Comparison of ENCODE assay signal across 33 mouse cellular contexts in genomic region chr17:56348128-56348527, GRCm38 (mm10). TPM values are rescaled to one million over a fixed set of nuclear protein-coding genes. Genes with fewer than 3 reads are reported as not detected.
DNase-seq lines count a peak whose midpoint lies in the region; ATAC-seq and TF ChIP-seq lines count a peak whose summit lies in the region.
"Had no signal": no experiment of that assay in that cellular context is flagged by ENCODE, and none has a peak within 500 bp of the region (broad histone marks: within the 10 kb centered on the region; RNA-seq: fewer than 3 reads in every experiment).

No protein-coding gene starts in this region.

- H3K27ac ChIP-seq in heart, embryonic 13.5 days (replicated peaks): no peak overlapping the region
- H3K27ac ChIP-seq in heart, adult 2 months: no peak overlapping the region
- peak overlapping the region; percentile 72 for H3K27ac ChIP-seq in liver, embryonic 15.5 days (replicated peaks)
- H3K27ac ChIP-seq in stomach, postnatal 0 days (replicated peaks): no peak overlapping the region
- H3K27ac ChIP-seq: embryonic facial prominence, embryonic 13.5 days; hindbrain, embryonic 15.5 days; kidney, embryonic 15.5 days; limb, embryonic 13.5 days; neural tube, embryonic 15.5 days had no signal

- no peak for TF ChIP-seq POLR2A in heart, adult 2 months (IDR thresholded peaks at IDR 0.05; ENCODE audit: insufficient read depth, low read depth, low read length)

- no peak for TF ChIP-seq EP300 in heart, adult 2 months (IDR thresholded peaks at IDR 0.05; ENCODE audit: insufficient read depth, low read depth, low read length)
- TF ChIP-seq EP300 in stomach, postnatal 0 days (optimal IDR thresholded peaks at IDR 0.05): no peak

- no peak overlapping the region for H3K4me3 ChIP-seq in heart, embryonic 13.5 days
- no peak overlapping the region for H3K4me3 ChIP-seq in heart, adult 2 months
- no peak overlapping the region for H3K4me3 ChIP-seq in liver, embryonic 15.5 days (replicated peaks)
- no peak overlapping the region for H3K4me3 ChIP-seq in stomach, postnatal 0 days (ENCODE audit: low read depth, low read length)
- H3K4me3 ChIP-seq: embryonic facial prominence, embryonic 13.5 days; hindbrain, embryonic 15.5 days; kidney, embryonic 15.5 days; limb, embryonic 13.5 days; midbrain, embryonic 12.5 days; neural tube, embryonic 15.5 days had no signal

- no peak for DNase-seq in heart, adult 2 months
- DNase-seq in c-Kit-positive CD71-positive TER-119-negative erythroid progenitor cells, embryonic 14.5 days (ENCODE audit: low read depth): peak; percentile 54
- no peak for DNase-seq in kidney, adult 11 months
- no peak for DNase-seq in stomach, postnatal 0 days (ENCODE audit: low spot score)
- no peak for DNase-seq in layer of hippocampus, adult 8-10 months (ENCODE audit: low spot score in 2 of 2)
- DNase-seq: cerebellum, adult 18-20 months; cerebellum, postnatal 36 days; embryo, embryonic 11 days; forebrain, postnatal 0 days; gastrocnemius, postnatal 36 days; kidney, postnatal 36 days; lung, embryonic 14.5 days; lung, postnatal 36 days had no signal

- peak overlapping the region; percentile 40; the same call in 1 of the 2 replicates for H3K9ac ChIP-seq in heart, embryonic 13.5 days
- H3K9ac ChIP-seq in heart, adult 2 months (ENCODE audit: low read depth, low read length): no peak overlapping the region
- H3K9ac ChIP-seq in liver, embryonic 15.5 days: no peak overlapping the region
- no peak overlapping the region for H3K9ac ChIP-seq in stomach, postnatal 0 days (ENCODE audit: low read length)
- H3K9ac ChIP-seq: embryonic facial prominence, embryonic 13.5 days; forebrain, postnatal 0 days; hindbrain, embryonic 15.5 days; kidney, embryonic 15.5 days; limb, embryonic 13.5 days; lung, embryonic 14.5 days; neural tube, embryonic 15.5 days had no signal

- WGBS in heart, embryonic 13.5 days: 68% methylated on average over 4 of the region's 4 CpGs
- WGBS in heart, adult 2 months: 69% methylated on average over 4 of the region's 4 CpGs
- WGBS in liver, embryonic 15.5 days (ENCODE audit: insufficient replicate concordance): 44% methylated on average over 4 of the region's 4 CpGs
- WGBS in stomach, postnatal 0 days: 65% methylated on average over 4 of the region's 4 CpGs

- peaks cover 4% of the 10 kb centered on the region for H3K79me2 ChIP-seq in heart, adult 2 months (replicated peaks; ENCODE audit: control insufficient read depth, insufficient read depth, low read length)

- no peaks in the 10 kb centered on the region for H3K9me3 ChIP-seq in heart, embryonic 13.5 days
- H3K9me3 ChIP-seq in liver, embryonic 15.5 days (replicated peaks): no peaks in the 10 kb centered on the region
- no peaks in the 10 kb centered on the region for H3K9me3 ChIP-seq in stomach, postnatal 0 days (ENCODE audit: control insufficient read depth, low read length)
- H3K9me3 ChIP-seq: embryonic facial prominence, embryonic 13.5 days; hindbrain, embryonic 15.5 days; kidney, embryonic 15.5 days; limb, embryonic 13.5 days; midbrain, embryonic 12.5 days; neural tube, embryonic 15.5 days had no signal

- no peak for ATAC-seq in heart, embryonic 13.5 days (ENCODE audit: extremely low read depth, insufficient number of reproducible peaks, low FRiP score, low TSS enrichment)
- peak; percentile 26 for ATAC-seq in erythroid progenitor cell, adult 5-6 weeks (replicated peaks; ENCODE audit: low FRiP score, poor library complexity, severe bottlenecking)
- peak; percentile 74 for ATAC-seq in liver, embryonic 15.5 days (ENCODE audit: insufficient read depth)
- ATAC-seq in stomach, postnatal 0 days (ENCODE audit: low FRiP score, low TSS enrichment): no peak
- ATAC-seq: forebrain, postnatal 0 days; intestine, embryonic 16.5 days; Patski had no signal

- H3K27me3 ChIP-seq in heart, embryonic 13.5 days (replicated peaks): no peaks in the 10 kb centered on the region
- H3K27me3 ChIP-seq in heart, adult 2 months (ENCODE audit: control insufficient read depth, insufficient read depth, low read length): no peaks in the 10 kb centered on the region
- H3K27me3 ChIP-seq in liver, embryonic 15.5 days: no peaks in the 10 kb centered on the region
- no peaks in the 10 kb centered on the region for H3K27me3 ChIP-seq in stomach, postnatal 0 days (ENCODE audit: control insufficient read depth, insufficient read depth, low read length)
- H3K27me3 ChIP-seq: embryonic facial prominence, embryonic 13.5 days; hindbrain, embryonic 15.5 days; kidney, embryonic 15.5 days; limb, embryonic 13.5 days; midbrain, embryonic 12.5 days; neural tube, embryonic 15.5 days; Patski had no signal

- peaks cover 44% of the 10 kb centered on the region for H3K4me1 ChIP-seq in heart, embryonic 13.5 days
- H3K4me1 ChIP-seq in heart, adult 2 months (ENCODE audit: control insufficient read depth, insufficient read depth, low read length): no peaks in the 10 kb centered on the region
- H3K4me1 ChIP-seq in liver, embryonic 15.5 days (replicated peaks): peaks cover 64% of the 10 kb centered on the region
- no peaks in the 10 kb centered on the region for H3K4me1 ChIP-seq in stomach, postnatal 0 days (replicated peaks; ENCODE audit: control insufficient read depth, insufficient read depth)
- H3K4me1 ChIP-seq: embryonic facial prominence, embryonic 13.5 days; kidney, embryonic 15.5 days; limb, embryonic 13.5 days had no signal

- H3K4me2 ChIP-seq in heart, embryonic 13.5 days: no peak overlapping the region
- peak overlapping the region; percentile 40 for H3K4me2 ChIP-seq in liver, embryonic 15.5 days
- H3K4me2 ChIP-seq in stomach, postnatal 0 days (replicated peaks; ENCODE audit: low read depth): no peak overlapping the region
- H3K4me2 ChIP-seq: embryonic facial prominence, embryonic 13.5 days; hindbrain, embryonic 15.5 days; kidney, embryonic 15.5 days; limb, embryonic 13.5 days; lung, embryonic 14.5 days; midbrain, embryonic 12.5 days; neural tube, embryonic 15.5 days had no signal

- peaks cover 26% of the 10 kb centered on the region for H3K36me3 ChIP-seq in heart, embryonic 13.5 days
- H3K36me3 ChIP-seq in heart, adult 2 months (ENCODE audit: control insufficient read depth, insufficient read depth, low read length): no peaks in the 10 kb centered on the region
- H3K36me3 ChIP-seq in liver, embryonic 15.5 days (replicated peaks): peaks cover under 1% of the 10 kb centered on the region; the same call in 1 of the 2 replicates
- H3K36me3 ChIP-seq in stomach, postnatal 0 days (ENCODE audit: control insufficient read depth, insufficient read depth, low read length): 0 out of 2 replicates have a peak, but pooled peaks cover 6% of the 10 kb centered on the region

- TF ChIP-seq CTCF in heart, adult 2 months (IDR thresholded peaks at IDR 0.05): no peak
- no peak for TF ChIP-seq CTCF in stomach, postnatal 0 days (IDR thresholded peaks at IDR 0.05; ENCODE audit: low read depth)

- intact Hi-C loops in heart, adult 2 months (cut with DNase I): no loop called here

RNA-seq across cellular contexts. Expression of gene Kdm4b, which starts 22.3 kb away (rescaled TPM):
- polyA plus RNA-seq in heart, embryonic 13.5 days (2015; fragmentation: Nextera tagmentation; extraction: Ambion mirVana): 25.5 and 25.9 TPM in 2 replicates
- 10 to 100 TPM; 26.2 to 36.1 TPM for total RNA-seq in heart, adult 2 months (2021)
- 23.0 and 29.7 TPM in 2 replicates for polyA plus RNA-seq in heart, adult 2 months (2012; rRNA removed)
- total RNA-seq in erythroid progenitor cell, adult 5-6 weeks (2015; ENCODE audit: low replicate concordance): 3.4 and 18.0 TPM in 2 replicates
- total RNA-seq in erythroid progenitor cell, adult 5-6 weeks (2017; ENCODE audit: low replicate concordance): 3.4 and 8.5 TPM in 2 replicates
- 7.0 and 9.5 TPM in 2 replicates for polyA plus RNA-seq in liver, embryonic 15.5 days (2015; fragmentation: Nextera tagmentation; extraction: Ambion mirVana)
- polyA plus RNA-seq in stomach, postnatal 0 days (2015; fragmentation: Nextera tagmentation; extraction: Ambion mirVana): 13.5 and 15.0 TPM in 2 replicates
- total RNA-seq in layer of hippocampus, adult 8-10 months (2022): 10 to 100 TPM; 66.8 to 85.2 (median 76.9) TPM

RNA-seq across cellular contexts. Expression of gene Uhrf1, which starts 45.0 kb away (rescaled TPM):
- polyA plus RNA-seq in heart, embryonic 13.5 days (2015; fragmentation: Nextera tagmentation; extraction: Ambion mirVana): 70.7 and 74.7 TPM in 2 replicates
- total RNA-seq in heart, adult 2 months (2021): 1 to 10 TPM; 2.0 to 2.4 TPM
- polyA plus RNA-seq in heart, adult 2 months (2012; rRNA removed): 0.85 and 1.2 TPM in 2 replicates
- total RNA-seq in erythroid progenitor cell, adult 5-6 weeks (2015; ENCODE audit: low replicate concordance): 86.9 and 122 TPM in 2 replicates
- total RNA-seq in erythroid progenitor cell, adult 5-6 weeks (2017; ENCODE audit: low replicate concordance): 178 and 179 TPM in 2 replicates
- polyA plus RNA-seq in liver, embryonic 15.5 days (2015; fragmentation: Nextera tagmentation; extraction: Ambion mirVana): 96.8 and 109 TPM in 2 replicates
- polyA plus RNA-seq in stomach, postnatal 0 days (2015; fragmentation: Nextera tagmentation; extraction: Ambion mirVana): 18.4 and 19.5 TPM in 2 replicates
- total RNA-seq in layer of hippocampus, adult 8-10 months (2022): 1 to 10 TPM in 3 of 4 experiments, under 1 TPM in 1; 0.77 to 2.5 (median 1.6) TPM

RNA-seq across cellular contexts. Expression of gene Arrdc5, which starts 48.0 kb away (rescaled TPM):
- not detected in 2 replicates for polyA plus RNA-seq in heart, embryonic 13.5 days (2015; fragmentation: Nextera tagmentation; extraction: Ambion mirVana)
- not detected for total RNA-seq in heart, adult 2 months (2021)
- 0.32 TPM in 1 of 2 replicates, not detected in the other for polyA plus RNA-seq in heart, adult 2 months (2012; rRNA removed)
- total RNA-seq in erythroid progenitor cell, adult 5-6 weeks (2015; ENCODE audit: low replicate concordance): not detected in 2 replicates
- not detected in 2 replicates for total RNA-seq in erythroid progenitor cell, adult 5-6 weeks (2017; ENCODE audit: low replicate concordance)
- polyA plus RNA-seq in liver, embryonic 15.5 days (2015; fragmentation: Nextera tagmentation; extraction: Ambion mirVana): not detected in 2 replicates
- not detected in 2 replicates for polyA plus RNA-seq in stomach, postnatal 0 days (2015; fragmentation: Nextera tagmentation; extraction: Ambion mirVana)
- not detected for total RNA-seq in layer of hippocampus, adult 8-10 months (2022)
- total RNA-seq: adrenal gland, adult 18-20 months; adrenal gland, postnatal 4 days; ES-E14; forebrain, postnatal 0 days; gastrocnemius, adult 18-20 months; gastrocnemius, postnatal 36 days; left cerebral cortex, adult 18-20 months; left cerebral cortex, postnatal 25 days had no signal
- polyA plus RNA-seq: embryonic facial prominence, embryonic 13.5 days; forebrain, postnatal 0 days; heart, postnatal 0 days; hindbrain, embryonic 15.5 days; intestine, embryonic 16.5 days; kidney, embryonic 15.5 days; limb, embryonic 13.5 days; lung, embryonic 14.5 days; midbrain, embryonic 12.5 days; neural tube, embryonic 15.5 days; Patski; small intestine, adult 2 months; urinary bladder, adult 2 months had no signal

RNA-seq across cellular contexts. Expression of gene Plin3, which starts 55.5 kb away (rescaled TPM):
- 67.1 and 71.8 TPM in 2 replicates for polyA plus RNA-seq in heart, embryonic 13.5 days (2015; fragmentation: Nextera tagmentation; extraction: Ambion mirVana)
- 100 to 1,000 TPM; 160 to 221 TPM for total RNA-seq in heart, adult 2 months (2021)
- polyA plus RNA-seq in heart, adult 2 months (2012; rRNA removed): 65.6 and 66.2 TPM in 2 replicates
- total RNA-seq in erythroid progenitor cell, adult 5-6 weeks (2015; ENCODE audit: low replicate concordance): 2.2 and 2.5 TPM in 2 replicates
- total RNA-seq in erythroid progenitor cell, adult 5-6 weeks (2017; ENCODE audit: low replicate concordance): 5.6 and 6.7 TPM in 2 replicates
- 33.3 and 36.0 TPM in 2 replicates for polyA plus RNA-seq in liver, embryonic 15.5 days (2015; fragmentation: Nextera tagmentation; extraction: Ambion mirVana)
- 65.3 and 67.3 TPM in 2 replicates for polyA plus RNA-seq in stomach, postnatal 0 days (2015; fragmentation: Nextera tagmentation; extraction: Ambion mirVana)
- total RNA-seq in layer of hippocampus, adult 8-10 months (2022): 10 to 100 TPM; 13.2 to 22.6 (median 19.6) TPM

Comparison
In these comparisons a context has a peak if more than half of its experiments do, and no peak if none do; other contexts are left out.
1. ATAC-seq: peak in erythroid progenitor cell, adult 5-6 weeks (single experiment) and liver, embryonic 15.5 days (single experiment); none in heart, embryonic 13.5 days (single experiment) and stomach, postnatal 0 days (single experiment).